Mouse (Mus musculus): ENCODE data around the gene Ep300. TPM values are rescaled to one million over a fixed set of nuclear protein-coding genes. Genes with fewer than 3 reads are reported as not detected.
"Not testable (repeated sequence)": the region's sequence is repeated elsewhere in the genome, so short reads cannot be mapped to it uniquely, and the experiment has no call there.

The Ep300 gene
- polyA plus RNA-seq, 1 experiment: 20.3 TPM

DNA sequence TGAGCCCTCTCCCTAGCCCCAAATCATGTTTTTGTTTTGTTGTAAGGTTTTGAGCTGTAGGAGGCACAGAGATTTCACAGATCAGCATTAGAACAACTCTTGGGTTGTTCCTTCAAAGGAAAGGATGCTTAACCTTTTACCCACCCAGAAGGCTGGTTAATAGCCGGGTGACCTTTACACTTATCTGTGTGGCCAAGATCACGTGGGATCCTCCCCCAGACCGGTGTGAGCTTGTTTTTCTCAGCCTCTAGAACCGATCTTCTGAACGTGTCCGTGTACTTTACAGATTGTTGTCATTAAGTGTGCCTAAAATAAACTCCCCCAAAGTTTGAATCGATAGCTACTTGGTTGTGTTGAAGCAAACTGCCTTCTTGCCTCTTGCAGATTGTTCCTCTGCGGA lies 115.5 kb downstream of the Ep300 start:
- Histone ChIP-seq H3K27me3 (replicated peaks; ENCODE audit: control insufficient read depth, insufficient read depth, low read length) (no peaks in the 10 kb centered on the region), H3K4me1 (ENCODE audit: control insufficient read depth, insufficient read depth, low read length) (peaks cover 10% of the 10 kb centered on the region; the same call in 1 of the 2 replicates), H3K36me3 (ENCODE audit: control insufficient read depth, insufficient read depth, low read length) (no peaks in the 10 kb centered on the region), H3K27ac (ENCODE audit: insufficient read depth, low read depth, low read length) (peak overlapping the region; percentile 97), H3K4me3 (ENCODE audit: insufficient read depth, low read depth, low read length) (no peak overlapping the region)
- TF ChIP-seq CTCF (conservative IDR thresholded peaks at IDR 0.05; ENCODE audit: insufficient read depth, insufficient read length, low read depth, low read length) (no peak), POLR2A (IDR thresholded peaks at IDR 0.05; ENCODE audit: low read depth, low read length) (no peak)
- DNase-seq: peak; percentile 91
- WGBS: 36% methylated on average over 8 of the region's 8 CpGs

DNA sequence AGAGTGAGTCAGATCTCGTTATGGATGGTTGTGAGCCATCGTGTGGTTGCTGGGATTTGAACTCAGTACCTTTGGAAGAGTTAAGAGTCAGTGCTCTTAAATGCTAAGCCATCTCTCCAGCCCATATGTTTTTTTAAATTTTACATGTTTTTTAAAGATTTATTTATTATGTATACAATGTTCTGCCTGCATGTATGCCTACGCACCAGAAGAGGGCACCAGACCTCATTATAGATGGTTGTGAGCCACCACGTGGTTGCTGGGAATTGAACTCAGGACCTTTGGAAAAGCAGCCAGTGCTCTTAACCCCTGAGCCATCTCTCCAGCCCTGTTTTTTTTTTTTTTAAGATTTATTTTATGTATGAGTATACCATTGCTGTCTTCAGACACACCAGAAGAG lies 116.2 kb downstream of the Ep300 start:
- H3K4me1 ChIP-seq (ENCODE audit: control insufficient read depth, insufficient read depth, low read length): peaks cover 10% of the 10 kb centered on the region; the same call in 1 of the 2 replicates
- WGBS: 78% methylated on average over 4 of the region's 4 CpGs
- H3K4me3 ChIP-seq (ENCODE audit: insufficient read depth, low read depth, low read length); H3K27ac ChIP-seq (ENCODE audit: insufficient read depth, low read depth, low read length); DNase-seq; H3K36me3 ChIP-seq (ENCODE audit: control insufficient read depth, insufficient read depth, low read length); H3K27me3 ChIP-seq (replicated peaks; ENCODE audit: control insufficient read depth, insufficient read depth, low read length): not testable (repeated sequence)

Other genes with a start within 250 kb of the Ep300 start
- 78.3 and 78.6 TPM in 2 replicates for gene Slc25a17, start 224.5 kb upstream of the Ep300 start, polyA plus RNA-seq (2012; rRNA removed)
- 40.7 and 46.3 TPM in 2 replicates for gene St13, start 185.3 kb upstream of the Ep300 start, polyA plus RNA-seq (2012; rRNA removed)
- 9.6 and 10.7 TPM in 2 replicates for gene Xpnpep3, start 185.2 kb upstream of the Ep300 start, polyA plus RNA-seq (2012; rRNA removed)
- gene Dnajb7, start 177.1 kb upstream of the Ep300 start, polyA plus RNA-seq (2012; rRNA removed): 0.06 TPM in 1 of 2 replicates, not detected in the other
- 76.3 and 118 TPM in 2 replicates for gene Rbx1, start 119.1 kb upstream of the Ep300 start, polyA plus RNA-seq (2012; rRNA removed)
- 14.2 and 14.7 TPM in 2 replicates for gene L3mbtl2, start 78.5 kb downstream of the Ep300 start, polyA plus RNA-seq (2012; rRNA removed)
- 9.0 and 12.5 TPM in 2 replicates for gene Chadl, start 111.9 kb downstream of the Ep300 start, polyA plus RNA-seq (2012; rRNA removed)
- 46.5 and 47.3 TPM in 2 replicates for gene Zc3h7b, start 159.7 kb downstream of the Ep300 start, polyA plus RNA-seq (2012; rRNA removed)
- gene Rangap1, start 160.2 kb downstream of the Ep300 start, polyA plus RNA-seq (2012; rRNA removed): 24.6 and 25.8 TPM in 2 replicates
- gene Tef, start 217.1 kb downstream of the Ep300 start, polyA plus RNA-seq (2012; rRNA removed): 121 and 131 TPM in 2 replicates